Mouse (Mus musculus): ENCODE data around the gene Sorbs1.
A peak's percentile ranks its signal among the peaks of the same experiment; 100 is the strongest.

Sorbs1 gene

DNA sequence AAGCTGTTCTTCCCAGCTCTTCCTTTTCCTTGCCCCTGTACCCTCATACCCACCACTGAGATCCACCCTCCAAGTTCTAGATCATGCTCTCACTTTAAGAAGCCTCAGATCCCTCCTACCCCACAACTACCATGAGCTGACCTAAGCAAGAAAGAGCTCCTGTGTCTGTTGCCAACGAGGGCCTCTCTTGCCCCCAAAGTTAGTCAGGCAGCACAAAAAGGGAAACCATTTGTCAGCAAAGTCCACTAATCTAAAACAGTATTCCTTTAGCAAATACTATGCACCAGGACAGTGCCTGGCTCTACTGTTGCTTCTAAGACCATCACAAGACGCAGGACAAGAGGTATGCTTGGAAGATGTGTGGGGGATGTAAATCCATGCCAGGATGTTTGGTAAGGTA lies 106.4 kb downstream of the Sorbs1 start:
- no peak for DNase-seq (ENCODE audit: low spot score in 2 of 2)

DNA sequence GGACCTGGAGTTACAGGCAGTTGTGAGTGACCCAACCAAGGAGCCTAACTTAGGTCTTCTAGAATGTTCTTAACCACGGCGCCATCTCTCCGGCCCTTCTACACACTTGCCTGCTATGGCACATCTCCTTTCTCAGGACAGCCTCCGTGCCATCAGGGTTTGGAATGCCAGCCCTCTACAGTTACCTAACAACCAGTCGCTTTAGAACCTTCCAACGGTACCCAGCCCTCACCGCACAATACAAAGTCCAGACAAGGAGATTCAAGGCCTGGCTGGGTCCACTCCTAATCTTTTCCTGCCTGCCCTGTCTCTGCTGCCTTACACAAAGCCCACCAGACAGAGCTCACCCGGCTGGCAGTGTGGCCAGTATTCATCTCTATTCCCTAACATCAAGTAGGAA lies 106.9 kb downstream of the Sorbs1 start:
- no peak for DNase-seq (ENCODE audit: low spot score in 2 of 2)

DNA sequence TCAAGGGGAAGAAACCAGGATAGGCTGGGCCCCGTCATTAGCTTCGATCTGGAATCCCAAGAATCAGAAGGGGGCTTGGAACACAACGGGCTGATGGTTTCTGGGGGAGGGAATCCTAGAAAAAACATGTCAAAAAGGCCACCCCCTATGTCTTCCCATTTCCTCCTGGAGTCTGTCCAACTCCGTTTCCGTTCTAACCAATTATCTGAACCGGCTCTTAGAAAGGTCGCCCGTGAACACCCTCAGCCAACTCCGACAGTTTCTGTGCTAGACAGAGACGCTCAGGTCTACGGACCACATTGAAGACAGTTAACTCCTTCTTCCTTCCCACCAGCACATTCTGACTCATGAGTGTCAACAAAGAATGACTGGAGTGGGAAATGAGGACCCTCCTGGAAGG lies 107.8 kb downstream of the Sorbs1 start:
- no peak for DNase-seq (ENCODE audit: low spot score in 2 of 2)

DNA sequence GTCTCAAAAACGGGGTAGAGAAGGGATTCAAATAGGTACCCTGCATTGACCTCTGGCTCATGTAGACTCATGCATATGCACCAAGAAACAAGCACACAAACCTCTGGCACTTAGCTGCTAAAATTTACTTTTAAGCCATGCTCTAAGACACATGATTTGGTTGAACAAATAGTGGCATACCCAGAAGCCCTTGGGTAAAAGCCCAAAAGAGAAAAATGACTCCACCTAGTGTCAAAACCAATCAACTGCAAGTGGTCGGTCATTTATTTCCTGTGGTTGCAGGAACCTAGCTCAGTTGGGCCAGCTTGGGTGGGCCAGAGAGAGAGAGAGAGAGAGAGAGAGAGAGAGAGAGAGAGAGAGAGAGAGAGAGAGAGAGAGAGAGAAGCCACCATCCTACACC lies 109.0 kb downstream of the Sorbs1 start:
- DNase-seq (ENCODE audit: low spot score in 2 of 2), result no peak

DNA sequence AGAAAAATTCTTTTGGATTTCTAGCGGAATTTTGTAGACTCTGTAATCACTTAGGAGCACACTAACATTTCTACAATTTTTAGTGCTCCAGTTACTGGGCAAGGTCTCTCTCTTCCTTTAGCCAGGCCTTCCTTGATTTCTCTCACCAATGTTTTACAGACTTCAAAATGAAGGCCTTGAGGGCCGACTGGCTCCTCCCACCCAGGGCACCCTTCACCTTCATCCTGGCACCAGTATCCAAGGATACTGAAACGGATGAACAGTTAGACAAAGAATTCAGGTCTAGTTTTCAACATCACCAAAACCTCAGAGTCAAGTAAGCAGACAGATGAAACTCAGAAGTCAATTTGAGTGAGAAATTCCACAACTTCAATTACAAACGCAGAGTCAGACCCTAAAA lies 109.6 kb downstream of the Sorbs1 start:
- DNase-seq (ENCODE audit: low spot score in 2 of 2), result no peak

DNA sequence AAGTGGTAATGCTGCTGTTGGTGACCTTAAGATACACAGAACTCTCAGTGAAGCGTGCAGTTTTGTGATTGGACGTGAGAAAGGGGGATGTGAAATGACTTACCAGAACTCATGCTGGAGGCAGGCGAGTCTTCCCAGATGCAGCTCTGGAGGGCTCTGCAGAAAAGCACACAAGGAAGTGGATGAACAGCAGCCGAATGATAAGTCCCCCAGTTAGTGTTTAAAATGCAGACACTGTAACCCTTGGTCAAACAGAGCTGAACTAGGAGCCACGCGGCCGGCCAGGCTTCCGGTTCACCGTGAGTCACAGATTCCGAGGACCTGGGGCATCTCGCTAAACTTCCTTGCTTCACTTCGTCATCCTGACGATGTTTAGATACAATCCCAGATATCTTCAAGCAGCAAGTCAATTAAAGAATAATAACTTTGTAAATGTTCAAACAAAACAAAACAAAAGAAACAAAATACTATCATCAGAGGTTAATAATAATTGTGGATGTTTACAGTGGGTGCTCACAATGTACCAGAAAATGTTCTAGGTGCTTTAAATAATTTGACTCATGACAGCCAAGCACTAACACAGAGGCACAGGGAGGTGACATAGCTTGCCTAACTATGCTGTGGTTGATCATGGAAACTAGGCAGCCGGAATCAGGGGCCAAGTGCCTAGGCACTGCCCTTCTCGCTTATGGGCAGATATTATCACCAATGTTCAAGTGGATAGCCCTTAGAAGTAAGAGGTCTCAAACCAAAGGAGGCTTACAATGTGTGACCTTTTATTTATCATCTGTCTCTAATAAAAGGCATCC lies 111.2 kb downstream of the Sorbs1 start:
- no peak for DNase-seq (ENCODE audit: low spot score in 2 of 2)

DNA sequence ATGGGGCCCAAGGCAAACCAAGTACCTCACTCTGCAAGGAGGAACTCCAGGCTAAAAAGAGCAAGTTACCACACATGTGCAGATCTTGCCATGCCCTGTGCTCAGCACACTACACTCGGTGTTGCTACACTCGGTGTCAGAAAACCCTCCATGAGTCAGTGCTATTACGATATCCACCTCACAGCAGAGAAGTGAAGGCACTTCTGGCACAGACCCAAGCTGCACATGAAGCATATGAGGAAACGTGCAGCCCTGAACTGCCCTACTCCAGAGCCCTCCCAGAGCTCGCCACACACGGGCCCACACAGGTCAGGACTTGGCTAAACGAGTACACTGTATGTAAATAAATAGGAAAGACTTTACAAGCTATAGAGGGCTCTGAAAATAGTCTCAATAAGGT lies 112.4 kb downstream of the Sorbs1 start:
- DNase-seq (ENCODE audit: low spot score in 2 of 2), result peak in 1 of 2 experiments; percentile 40

DNA sequence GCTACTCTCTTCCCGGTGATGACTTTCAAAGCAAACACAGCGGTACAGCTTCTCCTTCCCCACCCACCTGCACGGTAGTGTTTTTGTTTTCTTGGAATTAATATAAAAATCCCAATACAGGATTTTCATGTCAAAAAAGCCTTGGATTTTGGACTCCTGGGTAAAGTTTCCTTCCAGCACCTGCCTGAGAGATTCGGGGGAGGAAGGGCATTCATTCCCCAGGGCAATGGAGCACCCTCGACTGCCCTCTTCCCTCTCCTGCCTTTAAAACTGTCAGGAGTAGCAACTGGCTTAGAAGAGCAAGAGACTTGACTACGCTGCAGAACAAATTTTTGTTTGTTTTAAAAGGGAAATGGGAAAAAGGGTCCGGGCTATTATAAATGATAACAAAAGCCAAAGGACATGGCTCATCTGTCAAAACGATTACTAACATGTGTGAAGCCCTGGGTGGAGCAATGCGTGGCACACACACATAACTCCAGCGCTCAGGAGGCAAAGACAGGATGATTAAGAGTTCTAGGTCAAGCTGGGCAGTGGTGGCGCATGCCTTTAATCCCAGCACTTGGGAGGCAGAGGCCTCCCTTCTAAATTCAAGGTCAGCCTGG lies 113.1 kb downstream of the Sorbs1 start:
- no peak for DNase-seq (ENCODE audit: low spot score in 2 of 2)

DNA sequence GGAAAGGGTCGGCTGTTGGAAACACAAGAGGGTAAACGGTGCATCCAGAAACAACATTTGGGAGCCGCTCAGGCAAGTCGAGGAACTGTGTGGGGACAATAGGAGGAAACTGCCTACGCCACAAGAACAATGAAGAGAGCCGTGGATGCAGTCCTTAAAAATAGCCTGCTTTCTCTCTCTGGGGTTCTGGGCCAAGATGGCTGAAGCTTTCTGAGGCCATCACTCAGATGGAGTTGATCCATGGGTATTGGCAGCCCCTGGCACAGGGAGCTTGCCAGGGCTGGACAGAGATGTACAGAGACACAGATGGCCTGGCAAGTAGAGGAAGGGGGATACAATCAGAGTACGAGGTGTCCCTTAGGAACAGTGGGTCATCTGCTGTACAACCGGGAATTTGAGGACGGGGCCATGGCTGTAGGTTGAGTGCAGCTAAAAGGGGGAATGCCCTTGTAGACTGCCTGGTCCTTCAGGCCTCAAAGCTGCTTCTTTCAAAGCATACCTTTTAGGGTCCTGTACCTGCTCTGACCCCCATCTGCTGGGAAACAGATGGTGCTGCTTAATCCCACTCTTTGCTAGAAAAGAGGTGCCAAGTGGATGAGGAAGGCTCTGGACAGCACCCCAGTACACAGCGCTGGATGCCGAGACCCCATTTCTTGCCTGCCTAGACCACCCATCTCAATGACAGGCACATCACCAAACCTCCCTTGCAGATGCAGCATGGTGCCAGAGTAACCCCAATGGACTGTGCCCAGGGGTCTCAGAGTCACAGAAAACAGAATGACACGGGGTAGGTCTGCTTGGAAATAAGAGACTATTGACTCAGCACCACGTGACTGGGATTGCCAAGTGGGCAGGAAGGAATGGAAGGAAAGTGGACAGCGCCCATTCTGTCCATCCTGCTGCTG lies 117.6 kb downstream of the Sorbs1 start:
- DNase-seq (ENCODE audit: low spot score in 2 of 2), result no peak

GRCm38 (mm10) chr19:40395321-40395695 lies 118.3 kb downstream of the Sorbs1 start:
- DNase-seq (ENCODE audit: low spot score in 2 of 2), result no peak

DNA sequence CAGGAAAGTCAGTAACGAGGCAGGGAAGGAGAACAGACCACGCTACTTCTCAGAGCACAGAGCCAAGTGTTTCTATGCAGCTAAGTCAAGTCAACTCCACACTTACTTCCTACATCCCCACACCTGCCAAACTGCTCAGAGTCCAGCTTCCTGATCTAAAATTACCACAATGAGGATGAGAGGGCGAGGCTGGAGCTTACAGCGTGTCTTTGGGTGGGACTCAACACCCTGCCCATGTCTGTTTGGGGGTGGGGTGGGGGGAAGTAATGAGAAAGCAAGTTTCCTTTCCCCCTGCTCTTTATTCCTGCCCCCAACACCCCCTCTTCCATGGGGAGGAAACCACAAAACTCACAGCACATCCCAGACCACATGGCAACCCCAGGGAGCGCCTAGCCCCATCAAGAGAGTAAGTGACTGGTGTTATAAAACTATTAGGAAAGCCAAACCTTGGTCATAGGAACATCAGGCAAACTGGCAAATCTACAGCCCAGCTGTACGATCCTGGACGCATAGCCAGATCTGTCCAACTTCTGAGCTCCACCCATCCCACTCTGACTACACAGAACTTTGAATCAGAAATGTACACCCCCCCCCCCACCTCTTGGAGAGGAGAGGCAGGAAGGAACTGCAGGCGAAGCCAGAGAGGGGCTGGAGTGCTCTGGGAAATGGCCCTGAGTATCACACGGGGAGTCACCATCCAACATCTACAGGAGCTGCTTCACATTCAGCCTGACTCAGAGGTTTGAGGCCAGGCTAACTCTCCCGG lies 118.8 kb downstream of the Sorbs1 start:
- DNase-seq (ENCODE audit: low spot score in 2 of 2), result no peak

GRCm38 (mm10) chr19:40392795-40393392 lies 120.7 kb downstream of the Sorbs1 start:
- no peak for DNase-seq (ENCODE audit: low spot score in 2 of 2)

GRCm38 (mm10) chr19:40391469-40391868 lies 122.1 kb downstream of the Sorbs1 start:
- peak; percentile 69 to 82 for DNase-seq (ENCODE audit: low spot score in 2 of 2)

DNA sequence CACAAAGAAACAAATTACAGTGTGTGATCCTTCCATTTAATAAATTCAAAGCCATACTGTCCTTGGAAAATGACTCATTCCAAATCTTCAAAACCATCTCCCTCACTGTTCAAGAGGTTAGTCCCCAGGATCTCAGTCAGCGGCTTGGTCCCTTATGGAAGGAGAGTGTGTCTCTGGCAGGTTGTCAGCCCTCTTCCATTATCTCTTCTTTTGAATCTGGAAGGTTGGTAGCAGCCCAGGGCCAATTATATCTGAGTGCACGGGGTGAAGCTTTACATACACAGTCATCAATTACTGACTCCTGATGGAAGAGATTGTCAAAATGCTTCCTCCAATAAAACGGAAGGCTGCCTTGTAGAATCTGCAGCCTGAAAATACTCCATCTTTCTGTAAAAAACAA lies 126.7 kb downstream of the Sorbs1 start:
- no peak for DNase-seq (ENCODE audit: low spot score in 2 of 2)

GRCm38 (mm10) chr19:40385334-40385733 lies 128.2 kb downstream of the Sorbs1 start:
- DNase-seq (ENCODE audit: low spot score in 2 of 2), result no peak

DNA sequence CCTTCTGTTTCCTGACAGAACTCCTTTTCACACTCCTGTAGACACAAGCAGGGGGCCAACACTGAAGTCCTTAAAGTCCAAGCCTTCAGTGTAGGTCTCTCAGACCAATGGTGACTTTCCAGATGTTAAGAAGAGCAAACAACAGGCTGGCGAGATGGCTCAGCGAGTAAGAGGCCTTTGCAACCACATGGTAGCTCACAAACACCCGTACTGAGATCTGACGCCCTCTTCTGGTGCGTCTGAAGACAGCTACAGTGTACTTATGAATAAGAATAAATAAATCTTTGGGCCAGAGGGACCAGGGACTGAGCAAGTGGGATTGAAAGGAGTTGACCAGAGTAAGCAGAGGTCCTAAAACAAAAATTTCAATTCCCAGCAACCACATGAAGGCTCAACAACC lies 129.6 kb downstream of the Sorbs1 start:
- DNase-seq (ENCODE audit: low spot score in 2 of 2), result no peak

DNA sequence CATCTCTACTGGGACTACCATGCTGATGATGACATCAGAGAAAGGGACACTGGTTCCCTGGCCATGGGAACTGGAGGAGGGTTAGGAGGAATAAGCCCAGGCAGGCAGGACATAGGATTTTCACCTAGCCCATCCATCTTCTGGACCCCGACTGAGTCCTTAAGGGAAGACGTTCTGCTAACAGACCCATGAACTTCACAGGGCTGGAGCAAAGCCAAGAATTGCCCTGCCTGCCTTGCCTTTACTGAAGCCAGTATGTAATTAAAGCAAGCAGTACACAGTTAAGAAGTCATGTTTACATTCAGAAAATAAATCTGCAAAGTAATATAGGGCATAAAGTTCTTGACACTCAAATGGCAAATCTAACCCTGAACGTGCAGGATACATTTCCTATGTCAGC lies 132.9 kb downstream of the Sorbs1 start:
- no peak for DNase-seq (ENCODE audit: low spot score in 2 of 2)

- DNase-seq (ENCODE audit: low spot score in 2 of 2), result no peak
Measured at GRCm38 (mm10) chr19:40380005-40380404, 133.6 kb downstream of the Sorbs1 start.

DNA sequence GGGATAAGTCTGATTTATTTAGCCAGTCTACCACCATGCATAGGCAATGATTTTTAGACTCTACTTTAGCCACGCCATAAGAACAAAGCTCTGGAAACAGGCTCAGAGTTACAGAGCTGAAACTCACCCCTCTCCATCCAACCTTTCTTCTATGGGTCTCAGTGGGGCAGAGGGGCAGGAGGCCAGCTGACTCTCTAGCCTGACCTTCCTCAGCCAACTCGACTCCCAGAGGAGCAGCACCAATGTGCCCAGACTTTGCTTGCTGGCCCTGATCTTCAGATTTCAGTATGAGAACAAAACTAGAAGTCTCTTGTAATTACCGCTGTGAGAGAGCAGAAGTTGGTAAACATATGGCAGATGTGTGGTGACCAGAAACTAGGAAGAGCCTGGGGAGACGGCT lies 134.5 kb downstream of the Sorbs1 start:
- DNase-seq (ENCODE audit: low spot score in 2 of 2), result no peak

DNA sequence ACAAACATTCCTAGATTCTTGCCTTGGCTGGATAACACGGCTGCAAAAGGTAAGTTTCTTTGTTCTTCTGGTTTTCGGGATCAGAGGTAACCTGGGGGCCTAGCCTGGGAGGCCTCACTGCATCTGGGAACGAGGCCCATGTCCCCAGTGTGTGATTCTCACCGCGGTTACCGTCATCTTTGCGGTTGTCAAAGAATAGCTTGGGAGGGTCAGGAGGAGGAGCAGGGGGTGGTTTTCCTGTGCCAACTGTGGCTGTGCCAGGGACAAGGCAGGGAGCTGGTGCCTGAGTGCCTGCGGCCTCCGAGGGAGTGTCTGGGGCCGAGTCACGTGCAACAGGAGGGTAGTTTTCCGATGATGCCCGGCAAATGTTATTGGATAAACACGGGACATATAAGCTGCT lies 135.9 kb downstream of the Sorbs1 start:
- no peak for DNase-seq (ENCODE audit: low spot score in 2 of 2)

DNA sequence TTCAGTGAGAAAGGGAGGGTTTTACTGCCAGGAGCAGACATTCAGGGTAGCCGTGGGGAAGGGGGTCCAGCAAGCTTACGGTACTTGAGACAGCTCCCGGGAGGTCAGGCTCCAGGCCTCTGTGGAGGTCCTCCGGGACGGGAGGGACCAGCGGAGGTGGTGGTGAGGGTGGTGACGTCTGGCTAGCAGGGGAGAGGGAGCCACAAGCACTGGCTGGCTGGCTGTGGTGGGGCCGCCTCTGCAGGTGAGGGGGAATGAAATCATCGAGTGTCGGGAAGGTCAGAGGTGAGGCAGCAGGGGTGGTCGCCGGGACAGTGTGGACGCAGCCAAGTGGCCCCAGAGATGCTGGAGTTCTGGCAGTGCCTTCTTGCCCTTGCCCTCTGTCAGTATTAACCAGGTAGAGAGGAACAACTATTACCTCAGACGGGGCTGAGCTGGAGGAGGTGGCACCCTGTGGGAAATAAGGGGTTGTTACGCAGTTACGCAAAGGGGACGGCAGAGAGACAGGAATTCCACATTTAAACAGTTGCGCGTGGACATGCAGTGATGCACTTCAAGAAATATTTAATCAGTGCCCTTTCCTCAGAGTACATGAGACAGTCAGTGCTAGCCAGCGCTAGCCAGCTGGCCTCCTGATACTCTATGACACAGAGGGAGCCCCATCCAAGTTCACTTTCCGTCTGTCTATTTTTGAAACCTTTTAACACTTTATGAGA lies 136.9 kb downstream of the Sorbs1 start:
- no peak for DNase-seq (ENCODE audit: low spot score in 2 of 2)

All from spleen, postnatal 10 days (tissue).